9 mouse cellular contexts compared by ENCODE assay signal in genomic region chr11:94732773-94733172, GRCm38 (mm10). TPM values are rescaled to one million over a fixed set of nuclear protein-coding genes. Genes with fewer than 3 reads are reported as not detected.
A peak's percentile ranks its signal among the peaks of the same experiment; 100 is the strongest.
DNase-seq lines count a peak whose midpoint lies in the region; ATAC-seq lines count a peak whose summit lies in the region.
"Had no signal": no experiment of that assay in that cellular context is flagged by ENCODE, and none has a peak within 500 bp of the region (broad histone marks: within the 10 kb centered on the region; RNA-seq: fewer than 3 reads in every experiment).

No protein-coding gene starts in this region.

- H3K4me2 ChIP-seq in hindbrain, embryonic 11.5 days (replicated peaks; ENCODE audit: low read depth, low read length): no peak overlapping the region
- H3K4me2 ChIP-seq in hindbrain, embryonic 12.5 days (replicated peaks): no peak overlapping the region
- no peak overlapping the region for H3K4me2 ChIP-seq in midbrain, embryonic 13.5 days (replicated peaks)
- H3K4me2 ChIP-seq: embryonic facial prominence, embryonic 12.5 days had no signal

- H3K27ac ChIP-seq in hindbrain, embryonic 11.5 days (ENCODE audit: low read depth, low read length): no peak overlapping the region
- no peak overlapping the region for H3K27ac ChIP-seq in hindbrain, embryonic 12.5 days
- no peak overlapping the region for H3K27ac ChIP-seq in midbrain, embryonic 13.5 days
- H3K27ac ChIP-seq: embryonic facial prominence, embryonic 12.5 days had no signal

- WGBS in hindbrain, embryonic 11.5 days: 41% methylated on average over 8 of the region's 8 CpGs
- 39% methylated on average over 8 of the region's 8 CpGs for WGBS in hindbrain, embryonic 12.5 days
- WGBS in large intestine, adult 2 months: 22% methylated on average over 8 of the region's 8 CpGs
- WGBS in midbrain, embryonic 13.5 days: 48% methylated on average over 8 of the region's 8 CpGs

- H3K36me3 ChIP-seq in hindbrain, embryonic 11.5 days (ENCODE audit: control insufficient read depth, insufficient read depth, low read length): no peaks in the 10 kb centered on the region
- no peaks in the 10 kb centered on the region for H3K36me3 ChIP-seq in hindbrain, embryonic 12.5 days
- no peaks in the 10 kb centered on the region for H3K36me3 ChIP-seq in midbrain, embryonic 13.5 days
- H3K36me3 ChIP-seq: embryonic facial prominence, embryonic 12.5 days had no signal

- no peak overlapping the region for H3K9ac ChIP-seq in hindbrain, embryonic 11.5 days (ENCODE audit: low read depth, low read length)
- H3K9ac ChIP-seq in hindbrain, embryonic 12.5 days: no peak overlapping the region
- no peak overlapping the region for H3K9ac ChIP-seq in midbrain, embryonic 13.5 days (replicated peaks)
- H3K9ac ChIP-seq: embryonic facial prominence, embryonic 12.5 days had no signal

- DNase-seq in hindbrain, embryonic 11.5 days (ENCODE audit: low spot score): peak; percentile 18
- DNase-seq in ES-CJ7 (ENCODE audit: low read depth, low spot score): peak; percentile 92
- DNase-seq in brain, adult 2 months (ENCODE audit: low read depth, low spot score): peak; percentile 24
- peak; percentile 83 for DNase-seq in large intestine, adult 2 months (ENCODE audit: low read depth, low spot score)
- DNase-seq in testis, postnatal 10 days (ENCODE audit: low spot score): peak; percentile 65
- DNase-seq in ovary, postnatal 10 days (ENCODE audit: low spot score): no peak

- H3K9me3 ChIP-seq in hindbrain, embryonic 11.5 days (ENCODE audit: control insufficient read depth, low read length): no peaks in the 10 kb centered on the region
- H3K9me3 ChIP-seq in hindbrain, embryonic 12.5 days (replicated peaks): no peaks in the 10 kb centered on the region
- H3K9me3 ChIP-seq in midbrain, embryonic 13.5 days: no peaks in the 10 kb centered on the region
- H3K9me3 ChIP-seq: embryonic facial prominence, embryonic 12.5 days had no signal

- no peaks in the 10 kb centered on the region for H3K27me3 ChIP-seq in hindbrain, embryonic 11.5 days (ENCODE audit: control insufficient read depth, insufficient read depth, low read length)
- H3K27me3 ChIP-seq in hindbrain, embryonic 12.5 days: no peaks in the 10 kb centered on the region; the same call in 1 of the 2 replicates
- H3K27me3 ChIP-seq in midbrain, embryonic 13.5 days: no peaks in the 10 kb centered on the region
- H3K27me3 ChIP-seq: embryonic facial prominence, embryonic 12.5 days had no signal

- ATAC-seq in hindbrain, embryonic 11.5 days (ENCODE audit: low FRiP score): no peak
- ATAC-seq in hindbrain, embryonic 12.5 days (ENCODE audit: low FRiP score): no peak
- no peak for ATAC-seq in midbrain, embryonic 13.5 days

- H3K4me1 ChIP-seq in hindbrain, embryonic 11.5 days (replicated peaks; ENCODE audit: control insufficient read depth, insufficient read depth, low read length): no peaks in the 10 kb centered on the region
- H3K4me1 ChIP-seq in hindbrain, embryonic 12.5 days: no peaks in the 10 kb centered on the region
- no peaks in the 10 kb centered on the region for H3K4me1 ChIP-seq in midbrain, embryonic 13.5 days (replicated peaks)
- H3K4me1 ChIP-seq: embryonic facial prominence, embryonic 12.5 days had no signal

- H3K4me3 ChIP-seq in hindbrain, embryonic 11.5 days (ENCODE audit: low read depth, low read length): no peak overlapping the region
- no peak overlapping the region for H3K4me3 ChIP-seq in hindbrain, embryonic 12.5 days
- H3K4me3 ChIP-seq in midbrain, embryonic 13.5 days (replicated peaks): no peak overlapping the region
- H3K4me3 ChIP-seq: embryonic facial prominence, embryonic 12.5 days had no signal

RNA-seq across cellular contexts. Expression of gene Cdc34b, which starts 8.8 kb away (rescaled TPM):
- 0.17 and 0.19 TPM in 2 replicates for polyA plus RNA-seq in hindbrain, embryonic 11.5 days (2014; fragmentation: Nextera tagmentation; extraction: Ambion mirVana)
- polyA plus RNA-seq in hindbrain, embryonic 12.5 days (2016; fragmentation: Nextera tagmentation; extraction: Ambion mirVana): 0.23 and 0.38 TPM in 2 replicates
- not detected in 2 replicates for polyA plus RNA-seq in large intestine, adult 2 months (2012; rRNA removed)
- 0.22 TPM in 2 replicates for polyA plus RNA-seq in midbrain, embryonic 13.5 days (2015; fragmentation: Nextera tagmentation; extraction: Ambion mirVana)

RNA-seq across cellular contexts. Expression of gene Gm11541, which starts 28.5 kb away (rescaled TPM):
- 0.11 and 0.12 TPM in 2 replicates for polyA plus RNA-seq in hindbrain, embryonic 11.5 days (2014; fragmentation: Nextera tagmentation; extraction: Ambion mirVana)
- polyA plus RNA-seq in hindbrain, embryonic 12.5 days (2016; fragmentation: Nextera tagmentation; extraction: Ambion mirVana): 0.12 TPM in 1 of 2 replicates, not detected in the other
- polyA plus RNA-seq in large intestine, adult 2 months (2012; rRNA removed): not detected in 2 replicates
- not detected in 2 replicates for polyA plus RNA-seq in midbrain, embryonic 13.5 days (2015; fragmentation: Nextera tagmentation; extraction: Ambion mirVana)

RNA-seq across cellular contexts. Expression of gene Tmem92, which starts 49.7 kb away (rescaled TPM):
- polyA plus RNA-seq in hindbrain, embryonic 11.5 days (2014; fragmentation: Nextera tagmentation; extraction: Ambion mirVana): not detected in 2 replicates
- polyA plus RNA-seq in hindbrain, embryonic 12.5 days (2016; fragmentation: Nextera tagmentation; extraction: Ambion mirVana): not detected in 2 replicates
- 0.43 and 1.2 TPM in 2 replicates for polyA plus RNA-seq in large intestine, adult 2 months (2012; rRNA removed)
- polyA plus RNA-seq in midbrain, embryonic 13.5 days (2015; fragmentation: Nextera tagmentation; extraction: Ambion mirVana): not detected in 2 replicates
- polyA plus RNA-seq: embryonic facial prominence, embryonic 12.5 days had no signal

RNA-seq across cellular contexts. Expression of gene Xylt2, which starts 55.5 kb away (rescaled TPM):
- 8.9 and 9.6 TPM in 2 replicates for polyA plus RNA-seq in hindbrain, embryonic 11.5 days (2014; fragmentation: Nextera tagmentation; extraction: Ambion mirVana)
- 19.4 and 20.3 TPM in 2 replicates for polyA plus RNA-seq in hindbrain, embryonic 12.5 days (2016; fragmentation: Nextera tagmentation; extraction: Ambion mirVana)
- 14.7 and 17.7 TPM in 2 replicates for polyA plus RNA-seq in large intestine, adult 2 months (2012; rRNA removed)
- polyA plus RNA-seq in midbrain, embryonic 13.5 days (2015; fragmentation: Nextera tagmentation; extraction: Ambion mirVana): 8.3 and 11.3 TPM in 2 replicates
